Mouse (Mus musculus) spleen, postnatal 36 days (tissue): ENCODE measurements around the gene Alg12.
"Not testable (repeated sequence)": the region's sequence is repeated elsewhere in the genome, so short reads cannot be mapped to it uniquely, and the experiment has no call there.

ENCODE experiments used
- DNase-seq, 2 experiments: peaks; one replicate each; pipeline ENCODE4 v3.0.0; 2022; ENCODE audit warnings: low spot score in 2 of 2, mixed read lengths in 1 of 2

Gene Alg12

DNA sequence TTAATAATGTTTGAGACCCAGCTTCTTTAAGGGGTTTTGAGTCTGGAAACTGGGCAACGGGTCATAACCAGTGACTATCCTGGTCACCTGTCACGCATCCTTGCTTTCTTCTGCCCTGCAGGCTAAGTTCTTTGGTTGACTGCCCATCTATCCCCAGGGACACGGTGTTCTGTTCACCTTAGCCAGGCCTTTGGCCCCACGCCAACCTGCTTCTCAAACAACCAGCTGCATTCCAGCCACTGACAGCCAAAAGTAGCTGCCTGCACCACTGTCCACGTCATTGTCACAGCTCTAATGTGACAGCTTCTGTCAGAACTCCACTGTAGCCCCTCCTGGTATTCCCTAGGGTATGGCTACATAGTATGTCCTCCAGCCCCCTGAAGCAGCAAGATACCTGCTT lies 12.4 kb upstream of the Alg12 start:
- no peak for DNase-seq

- DNase-seq = no peak
These were observed 11.6 kb upstream of the Alg12 start for GRCm38 (mm10) chr15:88830696-88831095.

- no peak for DNase-seq
These were observed 10.8 kb upstream of the Alg12 start for GRCm38 (mm10) chr15:88829791-88830440.

DNA sequence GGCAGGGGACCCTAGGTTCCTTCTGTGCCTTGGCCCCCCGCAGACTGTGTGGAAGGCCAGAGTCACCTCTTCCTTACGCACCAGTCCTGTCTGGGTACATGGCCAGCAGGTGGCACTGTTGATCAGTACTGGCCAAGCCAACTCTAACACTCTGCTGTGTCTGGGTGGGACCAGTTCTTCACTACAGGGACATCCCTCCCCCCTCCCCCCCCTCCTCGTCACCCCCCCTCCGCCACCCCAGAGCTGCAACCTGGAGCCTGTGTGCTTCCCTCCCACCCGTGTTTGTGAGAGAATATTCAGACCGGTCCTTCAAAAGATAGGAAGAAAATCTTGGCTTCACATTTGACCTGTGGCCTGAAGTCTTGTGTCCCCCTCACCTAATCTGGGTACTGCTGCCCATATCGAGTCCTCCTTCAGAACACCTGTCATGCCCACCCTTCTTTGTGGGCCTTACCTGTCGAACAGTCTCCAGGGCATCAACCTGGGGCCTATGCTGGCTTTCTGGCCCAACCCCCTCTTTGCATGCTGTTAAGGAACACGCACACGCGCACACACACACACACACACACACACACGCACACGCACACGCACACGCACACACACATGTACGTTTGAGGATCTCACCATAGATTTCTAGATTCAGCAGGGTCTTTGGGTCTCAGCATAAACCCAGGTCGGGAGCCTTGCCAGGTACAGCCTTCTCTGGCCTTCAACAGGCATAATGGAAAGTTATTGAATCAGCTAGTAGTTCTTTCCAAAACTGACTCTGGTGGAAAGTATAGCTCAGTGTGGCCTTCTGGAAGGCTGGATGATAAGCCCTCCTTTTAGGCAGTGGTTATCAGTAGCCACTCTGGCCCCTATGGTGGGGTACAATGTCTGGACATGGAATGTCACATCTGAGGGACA lies 9.9 kb upstream of the Alg12 start:
- DNase-seq = peak; percentile 75 to 80

DNA sequence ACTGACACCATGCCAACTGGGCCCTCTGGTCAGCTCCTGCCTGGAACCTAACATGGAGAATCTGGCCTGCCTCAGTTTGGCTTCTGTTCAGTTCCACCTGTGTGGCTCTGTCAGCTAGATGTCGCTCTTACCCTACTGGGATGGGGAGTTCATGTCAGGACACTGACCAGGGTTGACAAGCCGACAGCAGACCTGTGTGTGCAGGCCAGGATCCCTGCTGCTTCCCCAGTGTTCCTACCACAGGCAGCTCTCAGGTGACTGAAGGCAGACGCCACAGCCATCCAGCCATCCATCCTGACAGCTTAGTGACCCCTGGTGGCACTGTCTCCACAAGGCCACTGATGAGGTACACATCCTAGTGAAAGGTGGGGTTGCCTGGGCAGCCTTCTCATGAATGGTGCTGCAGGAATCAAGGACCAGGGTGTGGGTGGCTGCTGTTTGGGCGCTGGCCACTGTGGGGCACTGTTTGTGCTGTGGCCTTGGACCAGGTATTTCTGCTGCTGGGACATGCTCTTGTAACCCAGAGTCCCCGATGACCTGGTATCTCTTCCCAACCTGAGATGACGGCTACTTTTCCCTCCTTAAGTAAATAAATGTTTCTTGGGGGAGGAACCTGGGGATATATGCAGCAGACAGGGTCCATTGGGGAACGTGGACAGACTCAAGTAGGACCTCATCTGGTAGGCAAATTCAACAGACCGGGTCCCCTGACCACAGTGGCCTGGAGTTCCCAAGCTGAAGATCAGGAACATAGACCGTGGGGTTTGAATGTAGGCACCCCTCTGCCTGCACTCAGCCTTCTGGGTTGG lies 9.1 kb upstream of the Alg12 start:
- peak; percentile 48 to 49 for DNase-seq

GRCm38 (mm10) chr15:88827466-88827865 lies 8.3 kb upstream of the Alg12 start:
- no peak for DNase-seq

DNA sequence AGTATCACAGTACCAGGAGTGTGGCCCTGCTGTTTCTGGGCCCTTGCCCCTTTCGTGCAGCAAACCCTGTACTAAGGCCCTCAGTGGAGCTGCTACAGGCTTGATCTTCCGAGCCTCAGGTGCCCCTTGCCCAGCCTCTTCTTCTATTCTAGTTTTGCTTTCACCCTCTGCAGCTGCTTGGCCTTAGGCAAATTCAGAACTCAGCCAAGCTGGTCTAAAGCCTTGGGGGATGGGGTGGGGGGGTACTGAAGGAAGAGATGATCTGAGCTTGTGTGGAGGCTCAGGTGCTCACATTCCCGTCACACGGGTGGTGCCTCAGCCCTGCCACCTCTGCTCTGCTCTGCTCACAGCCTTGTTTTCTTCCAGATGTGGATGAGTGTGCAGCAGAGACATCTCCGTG lies 4.3 kb upstream of the Alg12 start:
- DNase-seq = no peak

DNA sequence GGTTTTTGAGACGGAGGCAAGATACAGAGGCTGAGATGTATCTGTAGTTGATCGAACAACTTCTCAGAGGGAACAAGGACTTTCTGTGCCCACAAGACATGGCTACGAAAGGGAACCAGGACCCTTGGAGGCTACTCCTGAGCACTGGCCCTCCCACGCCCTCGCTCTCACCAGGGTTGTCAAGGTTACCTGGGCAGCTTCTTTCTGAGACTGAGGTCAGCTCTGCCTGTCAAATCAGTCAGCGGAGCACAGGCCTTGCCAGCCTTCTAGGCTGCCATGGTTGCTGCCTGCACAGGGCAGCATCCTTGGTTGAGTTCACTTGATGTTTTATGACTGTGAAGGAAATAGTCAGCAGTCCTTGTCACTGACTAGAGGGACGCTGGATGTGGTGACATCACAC lies 3.4 kb upstream of the Alg12 start:
- no peak for DNase-seq

GRCm38 (mm10) chr15:88821403-88821802 lies 2.3 kb upstream of the Alg12 start:
- no peak for DNase-seq

GRCm38 (mm10) chr15:88819906-88820303 lies 787 bp upstream of the Alg12 start:
- no peak for DNase-seq

- no peak for DNase-seq
These were observed 3.9 kb downstream of the Alg12 start for GRCm38 (mm10) chr15:88815196-88815700.

- DNase-seq = no peak
These were observed 4.6 kb downstream of the Alg12 start for GRCm38 (mm10) chr15:88814411-88815047.

- not testable (repeated sequence) for DNase-seq
These were observed 5.2 kb downstream of the Alg12 start for GRCm38 (mm10) chr15:88813873-88814272.

- DNase-seq = no peak
These were observed 5.9 kb downstream of the Alg12 start for GRCm38 (mm10) chr15:88813262-88813661.

- no peak for DNase-seq
These were observed 8.7 kb downstream of the Alg12 start for GRCm38 (mm10) chr15:88810369-88810768.

GRCm38 (mm10) chr15:88808121-88808520 lies 11.0 kb downstream of the Alg12 start:
- no peak for DNase-seq

DNA sequence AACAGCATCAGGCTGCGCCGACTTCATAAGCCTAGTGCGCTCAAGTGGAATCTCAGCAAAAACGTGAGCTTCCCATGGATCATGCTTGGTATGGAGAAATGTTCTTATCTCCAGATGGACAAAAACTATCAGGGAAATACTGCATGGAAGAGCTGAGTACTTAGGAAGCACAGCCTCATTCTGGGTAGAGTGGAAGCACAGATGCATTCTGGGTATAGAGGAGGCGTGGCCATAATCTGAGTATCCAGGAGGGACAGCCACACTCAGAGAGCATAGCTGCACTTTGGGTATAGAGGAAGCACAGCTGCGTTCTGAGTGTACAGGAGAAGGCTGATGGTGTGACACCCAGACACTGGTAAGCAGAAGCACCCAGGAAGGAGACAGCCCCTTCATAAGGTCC lies 16.8 kb downstream of the Alg12 start:
- DNase-seq = no peak

DNA sequence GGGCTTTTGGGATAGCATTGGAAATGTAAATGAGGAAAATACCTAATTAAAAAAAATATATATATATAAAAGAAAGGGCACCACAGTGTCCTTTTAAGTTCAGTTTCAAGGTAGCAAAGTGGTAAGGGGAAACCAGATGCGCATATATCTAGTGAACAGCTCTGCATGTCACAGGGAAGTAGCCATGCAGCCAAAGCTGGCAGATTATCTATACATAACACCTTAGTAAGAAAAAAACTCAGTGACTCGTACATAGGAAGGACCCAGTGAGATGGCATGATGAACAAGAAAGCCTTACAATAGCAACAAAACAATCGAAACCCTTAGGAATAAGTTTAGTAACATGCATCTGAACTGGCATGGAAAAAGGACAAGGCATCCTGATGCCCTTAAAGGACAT lies 17.2 kb downstream of the Alg12 start:
- DNase-seq = no peak

- no peak for DNase-seq
These were observed 18.2 kb downstream of the Alg12 start for GRCm38 (mm10) chr15:88800921-88801354.

DNA sequence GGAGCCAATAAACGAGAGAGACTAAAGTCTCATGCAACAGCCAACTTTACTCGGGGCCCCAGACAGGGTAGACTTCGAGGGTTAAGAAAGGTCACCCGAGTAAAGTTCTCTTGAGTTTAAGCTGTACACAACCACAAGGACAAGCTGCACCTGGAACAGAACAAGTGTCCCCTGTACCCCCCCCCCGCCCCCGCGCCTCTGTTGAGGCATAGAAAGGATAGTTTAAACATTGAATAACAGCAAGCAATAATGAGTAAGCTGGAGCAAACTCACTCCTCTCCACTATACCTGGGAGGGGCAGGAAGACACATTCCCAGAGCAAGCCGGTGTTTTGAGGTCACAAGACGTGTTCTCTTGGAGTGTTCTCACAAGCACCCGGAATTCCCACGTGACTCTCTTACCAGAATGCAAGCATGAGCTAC lies 19.2 kb downstream of the Alg12 start:
- no peak for DNase-seq

GRCm38 (mm10) chr15:88794729-88795128 lies 24.4 kb downstream of the Alg12 start:
- DNase-seq = not testable (repeated sequence)
